Mouse (Mus musculus) intestine, embryonic 16.5 days (tissue): ENCODE measurements around the gene Gm20918. TPM values are rescaled to one million over a fixed set of nuclear protein-coding genes. Genes with fewer than 3 reads are reported as not detected.
"Not testable (repeated sequence)": the region's sequence is repeated elsewhere in the genome, so short reads cannot be mapped to it uniquely, and the experiment has no call there.

Experiments
- ATAC-seq: fragments of 200-750 bp; cut with Nextera tagmentation; 2 replicates; pipeline ENCODE4 v1.8.0; 2017; ENCODE audit warnings: moderate TSS enrichment, moderate library complexity
- H3K27ac ChIP-seq: fragments of 300-500 bp; sonication (generic); 2 replicates; pipeline ENCODE4 v1.5.1; 2014; ENCODE audit warnings: mild to moderate bottlenecking, low read length
- H3K27me3 ChIP-seq: fragments of 300-500 bp; sonication (generic); replicated peaks from 2 replicates; pipeline ENCODE4 v1.6.1; 2014; ENCODE audit warnings: low read length, control low read depth, mixed read lengths; ENCODE audit not compliant: control insufficient read depth, insufficient read depth
- H3K36me3 ChIP-seq: fragments of 300-500 bp; sonication (generic); 2 replicates; pipeline ENCODE4 v1.6.1; 2014; ENCODE audit warnings: low read length, control low read depth; ENCODE audit not compliant: control insufficient read depth, insufficient read depth
- H3K4me1 ChIP-seq: fragments of 300-500 bp; sonication (generic); 2 replicates; pipeline ENCODE4 v1.6.1; 2014; ENCODE audit warnings: low read length, control low read depth, mixed read lengths; ENCODE audit not compliant: control insufficient read depth, insufficient read depth
- H3K4me2 ChIP-seq: fragments of 300-500 bp; sonication (generic); 2 replicates; pipeline ENCODE4 v1.6.1; 2014; ENCODE audit warnings: low read depth, low read length, control low read depth
- H3K4me3 ChIP-seq: fragments of 300-500 bp; sonication (generic); 2 replicates; pipeline ENCODE4 v1.5.1; 2014; ENCODE audit warnings: mild to moderate bottlenecking, low read length
- H3K9ac ChIP-seq: fragments of 300-500 bp; sonication (generic); 2 replicates; pipeline ENCODE4 v1.6.1; 2014; ENCODE audit warnings: low read depth, low read length
- H3K9me3 ChIP-seq: fragments of 300-500 bp; sonication (generic); 2 replicates; pipeline ENCODE4 v1.6.1; 2016; ENCODE audit warnings: low read length, control low read depth; ENCODE audit not compliant: control insufficient read depth
- polyA plus RNA-seq: library from polyadenylated mRNA; unstranded; fragments of >200 nt; fragmentation: Nextera tagmentation; extraction: Ambion mirVana; gene quantifications from 2 replicates; pipeline ENCODE4 v1.2.1, GENCODE M21; 2015

Gm20918 gene
- polyA plus RNA-seq = not detected in 2 replicates

- H3K27ac ChIP-seq, H3K9me3 ChIP-seq, ATAC-seq, H3K4me3 ChIP-seq, H3K4me2 ChIP-seq, H3K4me1 ChIP-seq, H3K9ac ChIP-seq, H3K27me3 ChIP-seq, H3K36me3 ChIP-seq: not testable (repeated sequence)
These were observed at the start of gene Gm20918 for GRCm38 (mm10) chrY:5043637-5044036. Gene Gm20918, plus strand, starts transcription at chrY:5043937.

Other genes with a start within 250 kb of the Gm20918 start
- not detected in 2 replicates for gene Gm21820, start 205.5 kb downstream of the Gm20918 start, polyA plus RNA-seq